Mouse (Mus musculus) thymus, adult 2 months (tissue): ENCODE results near the gene Fgf11. TPM values are rescaled to one million over a fixed set of nuclear protein-coding genes. Genes with fewer than 3 reads are reported as not detected.

Source experiments
- DNase-seq: peaks from one replicate; pipeline ENCODE4 v3.0.0; 2021
- H3K27ac ChIP-seq: fragments of 200-500 bp; 2 replicates; pipeline ENCODE4 v1.5.1; 2012; ENCODE audit warnings: low read length, control low read depth; ENCODE audit not compliant: control insufficient read depth, insufficient read depth
- H3K27me3 ChIP-seq: fragments of 200-500 bp; 2 replicates; pipeline ENCODE4 v1.6.1; 2012; ENCODE audit warnings: mild to moderate bottlenecking, low read length, moderate library complexity, mixed read lengths; ENCODE audit not compliant: control insufficient read depth, insufficient read depth
- H3K36me3 ChIP-seq: fragments of 200-500 bp; 2 replicates; pipeline ENCODE4 v1.6.1; 2012; ENCODE audit warnings: mild to moderate bottlenecking, low read length, moderate library complexity; ENCODE audit not compliant: control insufficient read depth, insufficient read depth
- H3K4me1 ChIP-seq: fragments of 200-500 bp; replicated peaks from 2 replicates; pipeline ENCODE4 v1.6.1; 2012; ENCODE audit warnings: low read length; ENCODE audit not compliant: control insufficient read depth, insufficient read depth
- H3K4me3 ChIP-seq: fragments of 200-500 bp; 2 replicates; pipeline ENCODE4 v1.5.1; 2012; ENCODE audit warnings: mild to moderate bottlenecking, low read length, control low read depth, moderate library complexity; ENCODE audit not compliant: control insufficient read depth, insufficient read depth
- CTCF ChIP-seq: fragments of 200-500 bp; IDR thresholded peaks from 2 replicates; pipeline ENCODE4 v1.5.1; 2012; ENCODE audit warnings: mild to moderate bottlenecking, control low read depth, low read length, moderate library complexity, borderline replicate concordance; ENCODE audit not compliant: control insufficient read depth, poor library complexity, insufficient read depth; ENCODE audit errors: extremely low read depth
- POLR2A ChIP-seq: fragments of 200-500 bp; IDR thresholded peaks from 2 replicates; pipeline ENCODE4 v1.6.1; 2012; ENCODE audit warnings: mild to moderate bottlenecking, low read length, control low read depth, moderate library complexity; ENCODE audit not compliant: control insufficient read depth, poor library complexity, insufficient read depth; ENCODE audit errors: extremely low read depth
- WGBS: fragments of 180-500 bp; shearing (Covaris S2); methylation state at CpG from one replicate; pipeline ENCODE4 v1.1.7; 2018; 5-methylcytosine and 5-hydroxymethylcytosine counted together
- polyA plus RNA-seq: library from polyadenylated mRNA; depleted of rRNA; stranded (reverse); fragments of >200 nt; gene quantifications from 2 replicates; pipeline ENCODE4 v1.2.3, GENCODE M21; 2012

Gene Fgf11
- polyA plus RNA-seq, 1 experiment, result 2.4 TPM

DNA sequence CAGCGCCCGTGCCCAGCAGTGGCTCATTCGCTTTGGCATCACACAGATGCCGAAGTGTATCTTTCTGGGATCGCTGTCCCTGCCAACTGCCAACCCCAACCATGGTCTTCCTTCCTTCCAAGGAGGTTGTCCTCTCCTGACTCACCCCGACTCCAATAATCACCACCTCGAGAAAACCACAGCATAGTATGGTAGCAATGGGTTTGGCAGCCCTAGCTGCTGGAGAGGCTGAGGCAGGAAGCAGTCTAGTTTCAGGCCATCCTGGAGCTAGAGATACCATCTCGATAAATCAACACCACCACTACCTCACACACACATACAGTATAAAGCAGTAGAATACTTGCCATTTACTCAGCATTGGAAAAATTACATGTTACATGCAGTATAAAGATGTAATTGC, 17.2 kb upstream of the Fgf11 start:
- Histone ChIP-seq H3K4me1 (no peaks in the 10 kb centered on the region), H3K36me3 (no peaks in the 10 kb centered on the region), H3K27me3 (no peaks in the 10 kb centered on the region), H3K4me3 (no peak overlapping the region), H3K27ac (no peak overlapping the region)
- no peak for TF ChIP-seq POLR2A
- no peak for TF ChIP-seq CTCF
- no peak for DNase-seq
- WGBS, result 65% methylated on average over 8 of the region's 8 CpGs

DNA sequence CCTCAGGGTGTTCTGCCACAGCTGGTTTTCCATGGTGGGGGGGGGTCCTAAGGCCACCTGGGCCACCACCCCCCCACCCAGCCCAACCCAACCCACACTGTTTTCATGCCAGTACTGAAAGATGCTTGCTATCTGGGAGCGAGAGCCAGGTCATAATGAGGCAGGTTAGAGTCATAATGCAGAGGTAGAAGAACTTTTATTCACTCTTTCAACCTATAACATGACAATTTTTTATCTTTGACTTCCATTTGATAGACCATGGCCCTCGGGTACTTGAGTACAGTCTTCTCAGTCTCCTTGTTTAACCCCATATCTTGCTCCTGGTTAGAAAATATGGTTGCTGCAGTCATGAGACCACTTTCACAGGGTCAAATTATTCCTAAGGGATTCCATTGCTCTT, 16.7 kb upstream of the Fgf11 start, which contains the start of gene Spem2:
TSS of gene Spem2 (minus strand) at position 101 of the 400 bp plus-strand sequence.
- Histone ChIP-seq H3K36me3 (no peaks in the 10 kb centered on the region), H3K4me1 (no peaks in the 10 kb centered on the region), H3K4me3 (no peak within 1 kb of the TSS), H3K27me3 (no peaks in the 10 kb centered on the region), H3K27ac (no peak within 1 kb of the TSS)
- TF ChIP-seq CTCF (no peak), POLR2A (no peak)
- DNase-seq, result no peak
- 91% methylated on average over 2 of the region's 2 CpGs for WGBS

DNA sequence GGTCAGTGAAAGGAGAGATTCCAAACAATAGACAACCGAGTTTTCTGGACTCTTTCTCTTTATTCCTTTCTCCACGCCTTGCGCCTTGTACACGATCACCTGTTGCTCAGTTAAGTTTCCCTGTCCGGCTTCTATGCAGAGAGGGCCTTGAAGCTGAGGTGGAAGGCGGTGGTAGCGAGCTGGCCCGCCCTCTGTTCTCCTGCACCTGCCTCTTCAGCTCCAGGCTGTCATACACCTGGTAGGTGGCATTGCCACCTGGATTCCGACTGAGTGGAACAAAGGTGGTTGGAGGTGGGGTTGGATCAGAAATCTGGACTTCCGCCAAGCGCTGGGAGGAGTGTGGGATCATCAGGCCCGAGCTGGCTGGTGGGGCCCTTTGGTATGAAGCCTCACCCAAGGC, 14.9 kb upstream of the Fgf11 start:
- Histone ChIP-seq H3K27ac (no peak overlapping the region), H3K27me3 (no peaks in the 10 kb centered on the region), H3K4me1 (no peaks in the 10 kb centered on the region), H3K4me3 (no peak overlapping the region), H3K36me3 (no peaks in the 10 kb centered on the region)
- TF ChIP-seq POLR2A (no peak), CTCF (no peak)
- WGBS, result 95% methylated on average over 12 of the region's 12 CpGs
- DNase-seq, result no peak

DNA sequence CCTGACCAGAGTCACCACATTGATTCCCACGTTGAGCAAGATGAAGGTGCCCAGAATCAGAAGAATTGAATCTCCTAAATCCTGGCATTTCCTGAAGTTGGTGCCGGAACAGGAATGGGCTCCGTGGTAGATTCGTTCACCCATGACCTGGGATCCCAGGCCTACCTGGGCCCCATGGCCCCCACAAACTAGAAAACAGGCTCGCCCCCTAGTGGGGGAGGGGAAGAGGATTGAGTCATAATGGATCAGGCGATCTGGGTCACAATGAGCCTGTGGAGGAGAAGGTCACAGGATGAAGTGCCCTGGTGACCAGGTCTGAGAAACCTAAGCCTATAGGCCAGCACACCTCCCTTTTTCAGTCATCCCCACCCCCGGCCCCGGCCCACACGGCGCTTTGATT, 13.5 kb upstream of the Fgf11 start, which contains the start of gene Gm39566:
TSS of gene Gm39566 (minus strand) at position 144 of the 400 bp plus-strand sequence.
- H3K27ac ChIP-seq, result no peak within 1 kb of the TSS
- TF ChIP-seq CTCF (peak; percentile 28; the same call in 1 of the 2 replicates), POLR2A (no peak)
- no peak within 1 kb of the TSS for H3K4me3 ChIP-seq
- no peaks in the 10 kb centered on the region for H3K36me3 ChIP-seq
- DNase-seq, result peak; percentile 34
- 78% methylated on average over 10 of the region's 10 CpGs for whole genome bisulfite sequencing
- H3K27me3 ChIP-seq, result no peaks in the 10 kb centered on the region
- H3K4me1 ChIP-seq, result no peaks in the 10 kb centered on the region

DNA sequence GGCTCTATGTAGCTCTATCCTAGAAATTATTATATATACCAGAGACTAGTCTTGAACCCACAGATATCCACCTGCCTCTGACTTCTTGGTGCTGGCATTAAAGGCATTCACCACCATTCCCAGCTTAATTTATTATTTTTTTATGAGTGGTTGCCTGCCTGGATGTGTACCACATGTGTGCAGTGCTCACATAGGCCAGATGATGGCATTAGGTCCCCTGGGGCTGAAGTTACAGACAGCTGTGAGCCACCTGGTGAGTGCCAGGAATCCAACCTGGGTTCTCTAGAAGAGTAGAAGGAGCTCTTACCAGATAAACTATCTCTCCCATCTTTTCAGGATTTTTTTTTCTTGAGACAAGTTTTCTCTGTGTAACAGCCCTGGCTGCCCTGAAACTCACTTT, 8.6 kb upstream of the Fgf11 start:
- no peaks in the 10 kb centered on the region for H3K36me3 ChIP-seq
- no peak overlapping the region for H3K4me3 ChIP-seq
- no peaks in the 10 kb centered on the region for H3K27me3 ChIP-seq
- TF ChIP-seq POLR2A (no peak), CTCF (no peak)
- no peaks in the 10 kb centered on the region for H3K4me1 ChIP-seq
- no peak for DNase-seq
- no peak overlapping the region for H3K27ac ChIP-seq

DNA sequence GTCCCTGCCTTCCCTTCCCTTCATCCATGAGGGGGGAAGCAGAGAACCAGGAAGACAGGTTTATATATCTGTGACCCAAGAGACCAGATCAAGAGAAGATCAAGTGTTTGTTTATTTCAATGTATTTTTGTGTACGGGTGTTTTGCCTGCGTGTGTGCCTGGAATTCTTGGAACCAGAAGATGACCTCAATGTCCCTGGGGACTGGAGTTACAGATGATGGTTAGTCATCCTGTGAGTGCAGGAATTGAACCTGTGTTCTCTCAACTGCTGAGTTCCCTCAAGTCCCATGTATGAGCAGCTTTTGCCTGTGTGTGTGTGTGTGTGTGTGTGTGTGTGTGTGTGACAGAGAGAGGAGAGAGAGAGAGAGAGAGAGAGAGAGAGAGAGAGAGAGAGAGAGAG, 6.0 kb upstream of the Fgf11 start:
- H3K27ac ChIP-seq, result no peak overlapping the region
- no peak overlapping the region for H3K4me3 ChIP-seq
- H3K4me1 ChIP-seq, result peaks cover 14% of the 10 kb centered on the region
- 96% methylated on average over 2 of the region's 2 CpGs for WGBS
- no peaks in the 10 kb centered on the region for H3K36me3 ChIP-seq
- DNase-seq, result no peak
- TF ChIP-seq POLR2A (no peak), CTCF (no peak)
- H3K27me3 ChIP-seq, result peaks cover 3% of the 10 kb centered on the region; the same call in 1 of the 2 replicates

DNA sequence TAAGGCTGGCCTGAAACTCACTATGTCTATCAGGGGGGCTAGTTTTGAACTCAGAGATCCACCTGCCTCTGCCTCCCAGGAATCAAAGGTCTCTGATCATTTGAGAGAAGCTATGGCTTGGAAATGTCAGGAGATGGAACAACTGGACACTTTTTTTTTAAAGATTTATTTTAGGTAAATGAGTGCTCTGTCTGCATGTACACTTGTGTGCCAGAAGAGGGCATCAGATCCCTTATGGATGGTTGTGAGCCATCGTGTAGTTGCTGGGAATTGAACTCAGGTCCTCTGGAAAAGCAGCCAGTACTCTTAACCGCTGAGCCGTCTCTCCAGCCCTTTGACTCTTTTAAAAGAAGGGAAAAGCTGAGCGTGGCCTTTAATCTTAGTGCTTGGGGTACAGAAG, 4.7 kb upstream of the Fgf11 start:
- Histone ChIP-seq H3K27ac (no peak overlapping the region), H3K36me3 (no peaks in the 10 kb centered on the region), H3K4me1 (peaks cover 23% of the 10 kb centered on the region), H3K27me3 (peaks cover 12% of the 10 kb centered on the region; the same call in 1 of the 2 replicates), H3K4me3 (no peak overlapping the region)
- no peak for TF ChIP-seq POLR2A
- no peak for TF ChIP-seq CTCF
- no peak for DNase-seq
- WGBS, result 94% methylated on average over 4 of the region's 4 CpGs
